12 mouse cellular contexts compared by ENCODE assay signal in the genomic region with DNA sequence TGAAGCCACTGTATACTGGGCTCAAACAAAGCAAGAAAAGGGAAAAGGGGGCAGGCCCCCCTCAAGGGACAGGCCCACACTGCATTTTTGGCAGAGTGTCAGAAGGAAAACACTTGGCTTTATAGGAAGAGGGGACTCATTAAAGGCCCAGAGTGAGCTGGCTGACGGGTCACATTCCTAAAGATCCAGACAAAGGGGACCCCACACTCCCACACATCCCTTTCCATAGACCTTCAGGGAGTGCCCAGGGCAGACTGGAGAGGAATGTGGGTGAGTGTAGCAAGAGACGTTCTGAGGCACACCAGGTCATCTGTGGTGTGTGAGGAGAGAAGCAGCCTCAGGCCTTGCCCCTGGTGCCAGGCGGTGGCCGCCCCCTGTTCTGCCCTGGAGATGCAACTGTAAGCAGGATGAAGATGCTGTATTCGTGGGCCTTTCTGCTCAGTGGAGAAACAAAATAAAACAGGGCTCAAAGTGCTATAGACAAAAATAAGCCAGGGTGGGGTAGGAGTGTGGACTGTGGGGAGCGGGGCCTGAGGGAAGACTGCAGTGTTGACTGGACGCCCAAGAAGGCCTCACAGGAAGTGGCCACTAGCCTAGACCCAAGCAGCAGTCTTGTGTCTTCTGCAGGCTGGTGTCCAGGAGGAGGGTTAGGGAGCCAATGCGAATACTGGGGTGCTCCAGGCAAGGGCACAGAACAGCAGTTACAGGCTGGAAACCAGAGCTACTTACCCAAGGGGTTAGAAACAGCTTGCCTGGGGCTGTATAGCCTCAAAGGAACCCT. TPM values are rescaled to one million over a fixed set of nuclear protein-coding genes. Genes with fewer than 3 reads are reported as not detected.
DNase-seq lines count a peak whose midpoint lies in the region; ATAC-seq and TF ChIP-seq lines count a peak whose summit lies in the region.
"Had no signal": no experiment of that assay in that cellular context is flagged by ENCODE, and none has a peak within 500 bp of the region (broad histone marks: within the 10 kb centered on the region; RNA-seq: fewer than 3 reads in every experiment).

No protein-coding gene starts in this region.

- H3K27me3 ChIP-seq in forebrain, embryonic 12.5 days: no peaks in the 10 kb centered on the region
- H3K27me3 ChIP-seq in forebrain, postnatal 0 days (ENCODE audit: insufficient read depth, low read length): no peaks in the 10 kb centered on the region
- H3K27me3 ChIP-seq in lung, embryonic 16.5 days (ENCODE audit: control insufficient read depth, insufficient read depth, low read depth, low read length): no peaks in the 10 kb centered on the region
- H3K27me3 ChIP-seq in heart, embryonic 14.5 days (ENCODE audit: control insufficient read depth, insufficient read depth, low read length): no peaks in the 10 kb centered on the region
- H3K27me3 ChIP-seq in limb, embryonic 15.5 days: no peaks in the 10 kb centered on the region

- no peak overlapping the region for H3K4me3 ChIP-seq in forebrain, embryonic 12.5 days (replicated peaks)
- H3K4me3 ChIP-seq in forebrain, postnatal 0 days (ENCODE audit: low read depth, low read length): no peak overlapping the region
- no peak overlapping the region for H3K4me3 ChIP-seq in lung, embryonic 16.5 days (ENCODE audit: low read length)
- no peak overlapping the region for H3K4me3 ChIP-seq in heart, embryonic 14.5 days (ENCODE audit: control insufficient read depth in 1 of 2, insufficient read depth in 1 of 2, low read depth in 1 of 2, low read length in 2 of 2)
- no peak overlapping the region for H3K4me3 ChIP-seq in limb, embryonic 15.5 days
- H3K4me3 ChIP-seq: left cerebral cortex, adult 2 months had no signal

- DNase-seq in forebrain, postnatal 0 days: no peak
- no peak for DNase-seq in lung, postnatal 25 days (ENCODE audit: low spot score)
- DNase-seq in cerebellum, postnatal 25 days: no peak
- DNase-seq in layer of hippocampus, adult 18-20 months (ENCODE audit: low spot score in 2 of 2): no peak
- DNase-seq: gastrocnemius, postnatal 10 days; right cerebral cortex, postnatal 25 days; thymus, postnatal 14 days had no signal

- peak overlapping the region; percentile 71 for H3K27ac ChIP-seq in forebrain, embryonic 12.5 days
- H3K27ac ChIP-seq in forebrain, postnatal 0 days (ENCODE audit: low read depth, low read length): no peak overlapping the region
- peak overlapping the region; percentile 83 for H3K27ac ChIP-seq in lung, embryonic 16.5 days (ENCODE audit: low read length)
- peak overlapping the region; percentile 2 to 55; a peak in 1 of 4 replicates for H3K27ac ChIP-seq in heart, embryonic 14.5 days (replicated peaks in 1 of 2; ENCODE audit: control insufficient read depth in 1 of 2, insufficient read depth in 1 of 2, low read depth in 2 of 2, low read length in 2 of 2)
- H3K27ac ChIP-seq in limb, embryonic 15.5 days: peak overlapping the region; percentile 33; the same call in 1 of the 2 replicates
- H3K27ac ChIP-seq: left cerebral cortex, adult 2 months had no signal

- no peaks in the 10 kb centered on the region for H3K9me3 ChIP-seq in forebrain, embryonic 12.5 days
- H3K9me3 ChIP-seq in forebrain, postnatal 0 days (ENCODE audit: low read length): no peaks in the 10 kb centered on the region
- H3K9me3 ChIP-seq in lung, embryonic 16.5 days (ENCODE audit: control insufficient read depth, low read length): no peaks in the 10 kb centered on the region
- no peaks in the 10 kb centered on the region for H3K9me3 ChIP-seq in heart, embryonic 14.5 days (ENCODE audit: control insufficient read depth, low read length)
- H3K9me3 ChIP-seq in limb, embryonic 15.5 days: no peaks in the 10 kb centered on the region

- H3K4me1 ChIP-seq in forebrain, embryonic 12.5 days: peaks cover 29% of the 10 kb centered on the region
- 0 out of 2 replicates have a peak, but pooled peaks cover 2% of the 10 kb centered on the region for H3K4me1 ChIP-seq in forebrain, postnatal 0 days (ENCODE audit: insufficient read depth)
- H3K4me1 ChIP-seq in lung, embryonic 16.5 days (replicated peaks; ENCODE audit: control insufficient read depth, insufficient read depth, low read length): peaks cover 28% of the 10 kb centered on the region
- peaks cover 4 to 8% of the 10 kb centered on the region in 2 experiments for H3K4me1 ChIP-seq in heart, embryonic 14.5 days (ENCODE audit: control insufficient read depth in 2 of 2, insufficient read depth in 2 of 2, low read length in 2 of 2)
- peaks cover 25% of the 10 kb centered on the region for H3K4me1 ChIP-seq in limb, embryonic 15.5 days

- 69% methylated on average over 8 of the region's 8 CpGs for WGBS in forebrain, embryonic 12.5 days
- WGBS in forebrain, postnatal 0 days: 44% methylated on average over 8 of the region's 8 CpGs
- WGBS in lung, embryonic 16.5 days: 54% methylated on average over 8 of the region's 8 CpGs
- 59% methylated on average over 8 of the region's 8 CpGs for WGBS in heart, embryonic 14.5 days
- WGBS in limb, embryonic 15.5 days: 63% methylated on average over 8 of the region's 8 CpGs

- H3K36me3 ChIP-seq in forebrain, embryonic 12.5 days (replicated peaks): no peaks in the 10 kb centered on the region
- H3K36me3 ChIP-seq in forebrain, postnatal 0 days (ENCODE audit: insufficient read depth): no peaks in the 10 kb centered on the region; the same call in 1 of the 2 replicates
- H3K36me3 ChIP-seq in lung, embryonic 16.5 days (ENCODE audit: control insufficient read depth, insufficient read depth, low read length): no peaks in the 10 kb centered on the region
- no peaks in the 10 kb centered on the region for H3K36me3 ChIP-seq in heart, embryonic 14.5 days (ENCODE audit: control insufficient read depth, insufficient read depth, low read length)
- no peaks in the 10 kb centered on the region for H3K36me3 ChIP-seq in limb, embryonic 15.5 days

- H3K9ac ChIP-seq in forebrain, embryonic 12.5 days: no peak overlapping the region
- no peak overlapping the region for H3K9ac ChIP-seq in forebrain, postnatal 0 days
- peak overlapping the region; percentile 23; the same call in 1 of the 2 replicates for H3K9ac ChIP-seq in lung, embryonic 16.5 days (ENCODE audit: low read length)
- no peak overlapping the region for H3K9ac ChIP-seq in heart, embryonic 14.5 days (ENCODE audit: low read length)
- H3K9ac ChIP-seq in limb, embryonic 15.5 days: no peak overlapping the region

- TF ChIP-seq CTCF in forebrain, postnatal 0 days (IDR thresholded peaks at IDR 0.05; ENCODE audit: low read depth): no peak

- peak; percentile 51; the same call in 1 of the 2 replicates for ATAC-seq in forebrain, embryonic 12.5 days (ENCODE audit: low FRiP score)
- ATAC-seq in forebrain, postnatal 0 days: no peak
- peak; percentile 75 for ATAC-seq in lung, embryonic 16.5 days (ENCODE audit: low read depth)
- ATAC-seq in heart, embryonic 14.5 days (ENCODE audit: insufficient number of reproducible peaks, insufficient read depth, low FRiP score, low read depth): 0 out of 2 replicates have a peak, but pooled peaks have one; percentile 4
- ATAC-seq in limb, embryonic 15.5 days (ENCODE audit: insufficient number of reproducible peaks, low FRiP score, low TSS enrichment, low read depth): no peak

- H3K4me2 ChIP-seq in forebrain, embryonic 12.5 days: no peak overlapping the region
- no peak overlapping the region for H3K4me2 ChIP-seq in forebrain, postnatal 0 days (ENCODE audit: low read depth)
- H3K4me2 ChIP-seq in lung, embryonic 16.5 days (ENCODE audit: low read depth, low read length): no peak overlapping the region
- H3K4me2 ChIP-seq in heart, embryonic 14.5 days (ENCODE audit: low read length): no peak overlapping the region
- no peak overlapping the region for H3K4me2 ChIP-seq in limb, embryonic 15.5 days

RNA-seq across cellular contexts. Expression of a gene that starts 58.9 kb away (rescaled TPM):
- polyA plus RNA-seq in forebrain, embryonic 12.5 days (2016; fragmentation: Nextera tagmentation; extraction: Ambion mirVana): 121 and 124 TPM in 2 replicates
- total RNA-seq in forebrain, postnatal 0 days (2014; rRNA removed): 183 and 192 TPM in 2 replicates
- polyA plus RNA-seq in forebrain, postnatal 0 days (2015; fragmentation: Nextera tagmentation; extraction: Ambion mirVana): 251 and 260 TPM in 2 replicates
- polyA plus RNA-seq in lung, embryonic 16.5 days (2015; fragmentation: Nextera tagmentation; extraction: Ambion mirVana): 41.6 and 44.6 TPM in 2 replicates
- 57.1 and 57.9 TPM in 2 replicates for polyA plus RNA-seq in heart, embryonic 14.5 days (2014; fragmentation: Nextera tagmentation; extraction: Ambion mirVana)
- 39.8 and 49.5 TPM in 2 replicates for polyA plus RNA-seq in limb, embryonic 15.5 days (2015; fragmentation: Nextera tagmentation; extraction: Ambion mirVana)
- total RNA-seq in layer of hippocampus, adult 18-20 months (2021): 100 to 1,000 TPM; 184 to 192 TPM

Comparison
In these comparisons a context has a peak if more than half of its experiments do, and no peak if none do; other contexts are left out.
1. ATAC-seq: peak in forebrain, embryonic 12.5 days (single experiment), lung, embryonic 16.5 days (single experiment) and heart, embryonic 14.5 days (single experiment); none in forebrain, postnatal 0 days (single experiment) and limb, embryonic 15.5 days (single experiment).